Comparison of ENCODE assay signal across 8 mouse cellular contexts in the genomic region with DNA sequence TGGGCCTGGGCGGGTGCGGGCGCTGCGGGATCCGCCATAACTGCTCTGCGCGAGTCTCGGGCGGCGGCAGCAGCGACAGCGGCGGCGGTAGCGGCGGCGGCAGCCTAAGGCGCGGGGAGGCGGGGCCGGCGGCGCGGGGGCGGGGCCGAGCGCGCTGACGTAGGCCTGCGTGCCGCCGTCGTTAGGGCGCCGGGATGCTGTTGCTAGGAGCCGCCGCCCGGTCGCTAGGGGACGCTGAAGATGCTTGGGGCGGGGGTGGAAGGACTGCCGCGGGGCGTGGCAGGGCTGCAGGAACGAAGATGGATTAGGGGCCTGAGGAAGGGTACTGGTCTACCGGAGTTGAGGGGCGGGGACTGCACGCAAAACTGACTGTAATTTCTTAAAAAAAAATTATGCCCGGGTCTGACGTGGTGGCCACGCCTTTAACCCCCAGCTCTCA. TPM values are rescaled to one million over a fixed set of nuclear protein-coding genes. Genes with fewer than 3 reads are reported as not detected.
A peak's percentile ranks its signal among the peaks of the same experiment; 100 is the strongest.
DNase-seq lines count a peak whose midpoint lies in the region; ATAC-seq and TF ChIP-seq lines count a peak whose summit lies in the region.

A gene (minus strand): TSS at position 72 of the 439 bp plus-strand sequence.

- WGBS in embryonic facial prominence, embryonic 15.5 days, result 1% methylated on average over 47 of the region's 51 CpGs
- 2% methylated on average over 33 of the region's 51 CpGs for WGBS in kidney, embryonic 14.5 days
- 2% methylated on average over 27 of the region's 51 CpGs for WGBS in limb, embryonic 14.5 days
- WGBS in midbrain, postnatal 0 days, result 1% methylated on average over 34 of the region's 51 CpGs

- peak within 1 kb of the TSS; percentile 85 for H3K4me3 ChIP-seq in C2C12 (ENCODE audit: insufficient read depth, poor library complexity, severe bottlenecking)
- peak within 1 kb of the TSS; percentile 95 for H3K4me3 ChIP-seq in bone marrow macrophage, adult 2 months (ENCODE audit: insufficient read depth, low read length)
- H3K4me3 ChIP-seq in embryonic facial prominence, embryonic 15.5 days (replicated peaks), result peak within 1 kb of the TSS; percentile 69
- peak within 1 kb of the TSS; percentile 96 for H3K4me3 ChIP-seq in kidney, embryonic 14.5 days (ENCODE audit: low read length)
- peak within 1 kb of the TSS; percentile 92 for H3K4me3 ChIP-seq in limb, embryonic 14.5 days (replicated peaks; ENCODE audit: low read length)
- peak within 1 kb of the TSS; percentile 88 for H3K4me3 ChIP-seq in midbrain, postnatal 0 days (ENCODE audit: low read depth, low read length)

- H3K27ac ChIP-seq in bone marrow macrophage, adult 2 months (ENCODE audit: insufficient read depth, low read depth, low read length), result no peak within 1 kb of the TSS
- H3K27ac ChIP-seq in embryonic facial prominence, embryonic 15.5 days (replicated peaks), result peak within 1 kb of the TSS; percentile 67
- H3K27ac ChIP-seq in kidney, embryonic 14.5 days (ENCODE audit: low read depth, low read length), result peak within 1 kb of the TSS; percentile 62; the same call in 1 of the 2 replicates
- peak within 1 kb of the TSS; percentile 88 for H3K27ac ChIP-seq in limb, embryonic 14.5 days (replicated peaks; ENCODE audit: low read depth, low read length)
- H3K27ac ChIP-seq in midbrain, postnatal 0 days (ENCODE audit: low read depth, low read length), result peak within 1 kb of the TSS; percentile 87

- TF ChIP-seq POLR2A in bone marrow macrophage, adult 2 months (IDR thresholded peaks at IDR 0.05; ENCODE audit: borderline replicate concordance, low read depth, low read length), result no peak
- TF ChIP-seq POLR2A in limb, embryonic 14.5 days (IDR thresholded peaks at IDR 0.05; ENCODE audit: borderline replicate concordance, extremely low read depth, insufficient read depth, insufficient read length), result no peak

- peaks cover 42% of the 10 kb centered on the region for H3K79me3 ChIP-seq in C2C12 (ENCODE audit: low read depth)

- H3K9me3 ChIP-seq in embryonic facial prominence, embryonic 15.5 days (replicated peaks), result no peaks in the 10 kb centered on the region
- no peaks in the 10 kb centered on the region for H3K9me3 ChIP-seq in kidney, embryonic 14.5 days (ENCODE audit: control insufficient read depth, low read length)
- H3K9me3 ChIP-seq in limb, embryonic 14.5 days (ENCODE audit: control insufficient read depth, low read length), result no peaks in the 10 kb centered on the region
- H3K9me3 ChIP-seq in midbrain, postnatal 0 days (ENCODE audit: low read length), result no peaks in the 10 kb centered on the region

- H3K4me2 ChIP-seq in embryonic facial prominence, embryonic 15.5 days (replicated peaks), result peak within 1 kb of the TSS; percentile 86
- peak within 1 kb of the TSS; percentile 90 for H3K4me2 ChIP-seq in kidney, embryonic 14.5 days (replicated peaks; ENCODE audit: low read depth, low read length)
- H3K4me2 ChIP-seq in limb, embryonic 14.5 days (replicated peaks; ENCODE audit: low read depth, low read length, severe bottlenecking), result peak within 1 kb of the TSS; percentile 79
- H3K4me2 ChIP-seq in midbrain, postnatal 0 days (ENCODE audit: low read depth, low read length, poor library complexity, severe bottlenecking), result peak within 1 kb of the TSS; percentile 65

- peak; percentile 89 for ATAC-seq in embryonic facial prominence, embryonic 15.5 days (ENCODE audit: insufficient number of reproducible peaks, low FRiP score, low TSS enrichment, low read depth)
- ATAC-seq in kidney, embryonic 14.5 days (ENCODE audit: low FRiP score, low TSS enrichment), result peak; percentile 89
- ATAC-seq in limb, embryonic 14.5 days (ENCODE audit: low FRiP score, low read depth), result peak; percentile 92
- ATAC-seq in midbrain, postnatal 0 days (ENCODE audit: low FRiP score), result peak; percentile 90

- peaks cover 48% of the 10 kb centered on the region for H3K79me2 ChIP-seq in C2C12 (ENCODE audit: control insufficient read depth, insufficient read depth)

- peak; percentile 19 for TF ChIP-seq CTCF in C2C12 (IDR thresholded peaks at IDR 0.05; ENCODE audit: control insufficient read depth, insufficient read depth, insufficient read length)
- TF ChIP-seq CTCF in bone marrow macrophage, adult 2 months (IDR thresholded peaks at IDR 0.05; ENCODE audit: low read depth, low read length), result no peak
- TF ChIP-seq CTCF in midbrain, postnatal 0 days (IDR thresholded peaks at IDR 0.05), result peak; percentile 76

- H3ac ChIP-seq in C2C12 (ENCODE audit: control insufficient read depth, insufficient read length, low read depth), result peak within 1 kb of the TSS; percentile 87

- H3K36me3 ChIP-seq in C2C12 (ENCODE audit: control insufficient read depth, insufficient read depth), result peaks cover 4% of the 10 kb centered on the region
- no peaks in the 10 kb centered on the region for H3K36me3 ChIP-seq in embryonic facial prominence, embryonic 15.5 days
- H3K36me3 ChIP-seq in kidney, embryonic 14.5 days (ENCODE audit: control insufficient read depth, insufficient read depth, low read length), result no peaks in the 10 kb centered on the region
- H3K36me3 ChIP-seq in limb, embryonic 14.5 days (ENCODE audit: control insufficient read depth, insufficient read depth, low read length), result no peaks in the 10 kb centered on the region
- H3K36me3 ChIP-seq in midbrain, postnatal 0 days (ENCODE audit: insufficient read depth, low read length), result no peaks in the 10 kb centered on the region

- H3K9ac ChIP-seq in embryonic facial prominence, embryonic 15.5 days, result peak within 1 kb of the TSS; percentile 81
- H3K9ac ChIP-seq in kidney, embryonic 14.5 days (ENCODE audit: low read depth, low read length), result peak within 1 kb of the TSS; percentile 86
- peak within 1 kb of the TSS; percentile 88 for H3K9ac ChIP-seq in limb, embryonic 14.5 days (ENCODE audit: low read depth, low read length, severe bottlenecking)
- peak within 1 kb of the TSS; percentile 99 for H3K9ac ChIP-seq in midbrain, postnatal 0 days (replicated peaks; ENCODE audit: low read length, poor library complexity, severe bottlenecking)

- H3K27me3 ChIP-seq in C2C12 (ENCODE audit: control insufficient read depth, insufficient read depth, insufficient read length), result no peaks in the 10 kb centered on the region
- no peaks in the 10 kb centered on the region for H3K27me3 ChIP-seq in embryonic facial prominence, embryonic 15.5 days
- no peaks in the 10 kb centered on the region for H3K27me3 ChIP-seq in kidney, embryonic 14.5 days (ENCODE audit: control insufficient read depth, insufficient read depth, low read length)
- no peaks in the 10 kb centered on the region for H3K27me3 ChIP-seq in limb, embryonic 14.5 days (ENCODE audit: control insufficient read depth, insufficient read depth, low read length)
- no peaks in the 10 kb centered on the region for H3K27me3 ChIP-seq in midbrain, postnatal 0 days (ENCODE audit: insufficient read depth, low read length)

- peak; percentile 76 to 82 for DNase-seq in heart, adult 9 months (ENCODE audit: low spot score in 2 of 2)
- DNase-seq in limb, embryonic 14.5 days (ENCODE audit: low spot score), result peak; percentile 82
- DNase-seq in midbrain, postnatal 0 days (ENCODE audit: low spot score), result peak; percentile 91
- DNase-seq in spleen, postnatal 36 days (ENCODE audit: low spot score in 2 of 2), result peak; percentile 84 to 85

- peaks cover 7% of the 10 kb centered on the region for H3K4me1 ChIP-seq in bone marrow macrophage, adult 2 months (ENCODE audit: control insufficient read depth, insufficient read depth, low read length)
- peaks cover 28% of the 10 kb centered on the region for H3K4me1 ChIP-seq in embryonic facial prominence, embryonic 15.5 days
- peaks cover 8% of the 10 kb centered on the region for H3K4me1 ChIP-seq in kidney, embryonic 14.5 days (ENCODE audit: control insufficient read depth, insufficient read depth, low read length)
- peaks cover 13% of the 10 kb centered on the region for H3K4me1 ChIP-seq in limb, embryonic 14.5 days (ENCODE audit: control insufficient read depth, insufficient read depth, low read length)
- 0 out of 2 replicates have a peak, but pooled peaks cover 7% of the 10 kb centered on the region for H3K4me1 ChIP-seq in midbrain, postnatal 0 days (ENCODE audit: insufficient read depth, low read length)

TF ChIP-seq in C2C12, 6 proteins besides CTCF, POLR2A, EP300 and RAD21:
- no peak for TF ChIP-seq MYOG (IDR thresholded peaks at IDR 0.05; ENCODE audit: control insufficient read depth, extremely low read depth, insufficient read length)
- TF ChIP-seq USF1 (IDR thresholded peaks at IDR 0.05; ENCODE audit: low read depth), result no peak
- no peak for TF ChIP-seq CEBPB (IDR thresholded peaks at IDR 0.05; ENCODE audit: low read depth)
- TF ChIP-seq FOSL1 (IDR thresholded peaks at IDR 0.05; ENCODE audit: insufficient read depth, low read length, poor library complexity, severe bottlenecking), result no peak
- TF ChIP-seq MAX (IDR thresholded peaks at IDR 0.05), result no peak
- no peak for TF ChIP-seq MYOD1 (IDR thresholded peaks at IDR 0.05; ENCODE audit: control insufficient read depth, insufficient read length, low read depth)

RNA-seq across cellular contexts. Expression of the gene that starts here (rescaled TPM):
- polyA plus RNA-seq in C2C12 (2012; fragmentation: generic; extraction: Trizol), result 23.1 TPM
- 6.2 and 8.0 TPM in 2 replicates for polyA plus RNA-seq in bone marrow macrophage, adult 2 months (2012; ENCODE audit: insufficient read depth, insufficient read length, missing spikeins)
- 14.2 and 14.6 TPM in 2 replicates for polyA plus RNA-seq in embryonic facial prominence, embryonic 15.5 days (2015; fragmentation: Nextera tagmentation; extraction: Ambion mirVana)
- polyA plus RNA-seq in kidney, embryonic 14.5 days (2014; fragmentation: Nextera tagmentation; extraction: Ambion mirVana), result 11.2 and 13.5 TPM in 2 replicates
- 29.7 and 33.4 TPM in 2 replicates for polyA plus RNA-seq in limb, embryonic 14.5 days (2012; rRNA removed)
- polyA plus RNA-seq in limb, embryonic 14.5 days (2014; fragmentation: Nextera tagmentation; extraction: Ambion mirVana), result 18.7 and 25.5 TPM in 2 replicates
- total RNA-seq in midbrain, postnatal 0 days (2014; rRNA removed), result 109 and 112 TPM in 2 replicates
- polyA plus RNA-seq in midbrain, postnatal 0 days (2015; fragmentation: Nextera tagmentation; extraction: Ambion mirVana), result 35.2 and 35.7 TPM in 2 replicates
